14 mouse cellular contexts compared by ENCODE assay signal in the genomic region with DNA sequence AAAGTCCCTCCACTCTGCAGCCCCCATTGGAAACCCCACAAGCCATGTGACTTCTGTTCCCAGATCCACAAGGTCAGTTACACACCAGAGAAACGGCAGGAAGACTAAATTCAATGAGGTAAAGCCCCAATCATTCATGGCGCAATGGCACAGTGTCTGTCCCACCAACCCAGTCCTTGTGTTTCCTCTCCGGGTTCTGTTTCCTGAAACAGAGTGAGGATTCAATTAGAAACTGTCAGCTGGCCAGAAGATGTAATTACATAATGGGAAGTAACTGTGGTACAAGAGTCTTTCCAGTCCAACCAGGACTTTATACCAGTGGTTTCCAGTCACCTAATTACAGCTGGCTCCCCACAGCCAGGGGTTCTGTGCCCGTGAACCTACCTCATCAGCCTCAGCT. TPM values are rescaled to one million over a fixed set of nuclear protein-coding genes. Genes with fewer than 3 reads are reported as not detected.
"Had no signal": no experiment of that assay in that cellular context is flagged by ENCODE, and none has a peak within 500 bp of the region (broad histone marks: within the 10 kb centered on the region; RNA-seq: fewer than 3 reads in every experiment).

No protein-coding gene starts in this region.

- H3K36me3 ChIP-seq: kidney, embryonic 15.5 days; limb, embryonic 10.5 days; lung, embryonic 15.5 days; midbrain, embryonic 10.5 days; neural tube, embryonic 15.5 days had no signal

- DNase-seq: midbrain, embryonic 14.5 days had no signal

- H3K9me3 ChIP-seq: kidney, embryonic 15.5 days; limb, embryonic 10.5 days; lung, embryonic 15.5 days; midbrain, embryonic 10.5 days; neural tube, embryonic 15.5 days had no signal

- H3K27ac ChIP-seq: kidney, embryonic 15.5 days; left cerebral cortex, adult 2 months; limb, embryonic 10.5 days; liver, embryonic 14.5 days; lung, embryonic 15.5 days; macrophage; midbrain, embryonic 10.5 days; neural tube, embryonic 15.5 days; stomach, postnatal 0 days had no signal

- H3K4me2 ChIP-seq: kidney, embryonic 15.5 days; lung, embryonic 15.5 days; neural tube, embryonic 15.5 days had no signal

- ATAC-seq: hindbrain, embryonic 16.5 days; inflammation-experienced regulatory T-cells, adult 6 months; intestine, postnatal 0 days had no signal

- H3K9ac ChIP-seq: kidney, embryonic 15.5 days; liver, embryonic 14.5 days; lung, embryonic 15.5 days; neural tube, embryonic 15.5 days had no signal

- H3K27me3 ChIP-seq: kidney, embryonic 15.5 days; lung, embryonic 15.5 days; neural tube, embryonic 15.5 days had no signal

- H3K4me3 ChIP-seq: kidney, embryonic 15.5 days; left cerebral cortex, adult 2 months; limb, embryonic 10.5 days; lung, embryonic 15.5 days; midbrain, embryonic 10.5 days; myocyte; neural tube, embryonic 15.5 days had no signal

RNA-seq across cellular contexts. Expression of gene Ptprm, which starts 24.8 kb away (rescaled TPM):
- polyA plus RNA-seq: inflammation-experienced regulatory T-cells, adult 6 months had no signal
